Mouse (Mus musculus): ENCODE results near the gene Hoxd4.

Hoxd4 gene

DNA sequence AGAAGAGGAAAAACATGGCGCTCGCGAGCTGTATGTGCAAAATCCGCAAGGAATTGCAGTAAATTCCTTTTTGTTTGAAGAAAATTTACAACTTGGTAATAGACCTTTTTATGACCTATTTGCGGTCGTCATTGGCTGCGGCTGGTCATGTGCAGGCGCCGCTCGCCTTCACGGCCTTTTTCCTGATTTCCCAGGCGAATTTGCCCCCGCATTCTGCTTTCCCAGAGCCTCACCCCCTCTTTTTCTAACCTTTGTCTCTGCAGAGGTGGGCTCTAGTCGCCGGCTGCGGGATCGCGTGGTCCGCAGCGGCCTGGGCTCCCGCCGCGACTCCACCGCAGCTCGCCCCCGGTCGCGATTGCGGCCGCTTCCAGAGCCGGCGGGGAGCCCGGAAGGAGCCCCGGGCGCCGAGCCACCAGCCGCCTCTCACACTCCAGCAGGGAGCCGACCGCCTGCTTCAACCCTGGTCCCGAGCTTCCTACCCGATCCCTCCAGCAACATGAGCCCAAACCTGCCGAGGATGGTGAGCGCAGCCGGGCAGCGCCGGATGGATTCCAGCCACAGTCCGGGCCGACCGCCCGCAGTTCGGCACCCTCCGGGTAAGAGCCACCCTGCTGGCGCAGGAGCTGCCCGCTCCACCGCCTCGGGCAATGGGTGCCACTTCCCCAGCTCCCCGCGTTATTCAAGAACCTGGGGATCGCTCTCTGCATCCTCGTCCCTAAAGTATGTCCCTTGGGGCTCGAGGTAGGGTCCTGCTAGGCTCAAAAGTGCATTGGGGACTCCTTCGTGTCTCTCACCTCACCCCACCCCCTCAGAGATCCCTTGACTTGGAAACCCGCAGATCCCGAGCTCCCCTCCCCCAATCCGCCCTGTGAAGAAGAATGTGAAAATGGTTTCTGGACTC is at the start of gene Hoxd4, which contains the start of gene Hoxd3:
TSS of gene Hoxd4 (plus strand) at position 209 of the 901 bp plus-strand sequence.
TSS of gene Hoxd3 (plus strand) at position 207 of the 901 bp plus-strand sequence.
- no peak for DNase-seq (ENCODE audit: low spot score in 2 of 2)

DNA sequence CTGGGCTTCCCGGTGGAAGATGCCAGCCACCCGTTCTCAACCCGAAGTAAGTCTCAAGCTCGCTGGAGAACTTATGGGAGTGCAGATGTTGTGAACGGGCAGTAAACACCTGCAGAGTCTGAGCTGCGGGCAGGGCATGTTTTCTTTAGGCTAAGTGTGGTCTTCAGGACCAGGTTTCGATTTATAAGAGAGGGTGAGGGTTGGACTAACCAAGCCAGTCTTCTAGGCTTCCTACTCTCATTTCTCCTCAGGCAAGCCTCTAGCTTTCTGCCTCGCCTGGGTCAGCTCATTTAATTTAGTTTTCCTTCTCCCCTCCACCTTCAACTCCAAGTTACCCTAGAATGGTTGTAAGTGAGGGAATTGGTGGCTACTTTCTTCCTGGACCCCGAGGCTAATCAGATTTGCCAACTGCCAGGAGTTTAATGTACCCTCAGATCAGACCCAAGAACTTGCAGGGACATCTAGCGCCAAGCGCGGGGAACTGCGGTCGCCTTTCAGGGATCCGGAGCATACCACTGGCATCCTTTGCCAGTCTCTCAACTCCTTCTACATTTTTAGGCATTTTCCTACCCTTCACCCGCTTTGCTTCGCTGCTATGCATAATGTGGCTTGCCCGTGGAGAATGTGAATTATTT is 48.3 kb upstream of the Hoxd4 start:
- no peak for DNase-seq (ENCODE audit: low spot score in 2 of 2)

DNA sequence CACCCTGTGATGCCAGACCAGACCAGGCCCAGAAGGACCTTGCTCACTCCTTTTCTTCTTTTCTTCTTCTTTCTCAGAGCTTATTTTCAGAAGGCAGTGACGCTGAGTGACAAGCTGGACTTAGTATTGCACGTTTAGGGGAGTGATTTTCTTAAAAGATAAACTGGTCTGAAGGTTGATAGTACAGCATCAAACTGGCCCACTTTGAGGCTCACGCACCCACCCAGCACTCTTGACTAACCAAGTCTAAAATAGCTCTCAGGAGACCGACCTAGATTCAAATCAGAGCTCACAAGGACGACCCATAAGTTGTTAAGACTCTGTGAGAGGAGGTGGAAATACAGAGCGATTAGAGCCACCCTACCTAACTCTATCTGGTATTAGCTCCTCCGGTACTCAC is 45.3 kb upstream of the Hoxd4 start:
- DNase-seq (ENCODE audit: low spot score in 2 of 2): no peak

DNA sequence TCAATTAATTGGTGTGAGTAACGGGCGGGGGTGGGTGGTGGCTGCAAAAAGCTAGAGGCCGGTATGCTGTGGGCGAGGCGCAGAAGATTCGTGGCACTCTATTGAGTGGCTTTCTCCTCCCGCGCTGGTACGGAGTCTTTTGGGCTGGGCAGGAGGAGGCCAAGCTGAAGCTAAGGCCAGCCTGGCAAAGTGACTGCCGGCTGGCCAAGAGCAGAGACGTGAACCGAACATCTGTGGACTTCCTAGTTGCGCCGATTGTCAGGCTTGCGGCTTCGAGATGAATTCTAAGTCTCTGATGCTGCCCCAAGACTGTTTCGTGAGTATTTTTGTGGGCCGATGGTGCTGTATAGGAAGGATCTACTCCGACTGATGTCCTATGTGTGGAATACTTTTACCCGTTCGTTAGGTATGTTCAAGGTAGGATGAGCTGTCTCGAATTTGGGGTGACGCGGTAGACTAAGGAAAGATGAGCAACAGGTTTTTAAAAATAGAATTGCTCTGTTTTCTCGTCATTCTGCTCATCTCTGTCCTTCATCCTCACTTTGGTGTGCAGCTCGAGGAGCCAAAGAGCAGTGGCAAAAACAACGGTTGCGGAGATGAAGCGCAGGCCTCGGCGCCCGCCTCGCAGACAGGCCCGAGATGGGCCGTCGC is 44.4 kb upstream of the Hoxd4 start:
- no peak for DNase-seq (ENCODE audit: low spot score in 2 of 2)

DNA sequence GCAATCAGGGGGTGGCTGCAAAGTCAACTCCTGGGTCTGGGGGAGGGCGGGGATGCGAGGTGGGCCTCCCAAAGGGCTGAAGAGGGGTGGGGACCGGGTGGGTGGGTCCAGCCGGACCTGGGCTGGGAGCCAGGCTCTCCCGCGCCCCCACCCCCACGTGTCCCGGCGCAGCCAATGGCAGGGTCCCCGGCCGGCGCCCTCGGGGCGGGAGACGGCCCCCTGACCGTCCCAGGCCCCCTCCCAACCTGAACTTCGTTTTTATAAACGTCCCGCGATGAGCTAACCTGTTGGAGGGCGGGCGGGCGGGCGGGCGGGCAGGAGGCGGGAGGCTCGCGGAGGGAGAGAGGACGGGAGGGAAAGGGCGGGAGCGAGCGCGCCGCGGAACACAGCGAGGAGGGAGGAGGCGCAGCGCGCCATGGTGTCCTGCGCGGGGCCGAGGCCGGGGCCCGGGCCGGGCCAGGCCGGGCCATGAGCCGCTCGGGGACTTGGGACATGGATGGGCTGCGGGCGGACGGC is 43.8 kb upstream of the Hoxd4 start, which contains the start of gene Hoxd13:
TSS of gene Hoxd13 (plus strand) at position 469 of the 516 bp plus-strand sequence.
- DNase-seq (ENCODE audit: low spot score in 2 of 2): no peak

DNA sequence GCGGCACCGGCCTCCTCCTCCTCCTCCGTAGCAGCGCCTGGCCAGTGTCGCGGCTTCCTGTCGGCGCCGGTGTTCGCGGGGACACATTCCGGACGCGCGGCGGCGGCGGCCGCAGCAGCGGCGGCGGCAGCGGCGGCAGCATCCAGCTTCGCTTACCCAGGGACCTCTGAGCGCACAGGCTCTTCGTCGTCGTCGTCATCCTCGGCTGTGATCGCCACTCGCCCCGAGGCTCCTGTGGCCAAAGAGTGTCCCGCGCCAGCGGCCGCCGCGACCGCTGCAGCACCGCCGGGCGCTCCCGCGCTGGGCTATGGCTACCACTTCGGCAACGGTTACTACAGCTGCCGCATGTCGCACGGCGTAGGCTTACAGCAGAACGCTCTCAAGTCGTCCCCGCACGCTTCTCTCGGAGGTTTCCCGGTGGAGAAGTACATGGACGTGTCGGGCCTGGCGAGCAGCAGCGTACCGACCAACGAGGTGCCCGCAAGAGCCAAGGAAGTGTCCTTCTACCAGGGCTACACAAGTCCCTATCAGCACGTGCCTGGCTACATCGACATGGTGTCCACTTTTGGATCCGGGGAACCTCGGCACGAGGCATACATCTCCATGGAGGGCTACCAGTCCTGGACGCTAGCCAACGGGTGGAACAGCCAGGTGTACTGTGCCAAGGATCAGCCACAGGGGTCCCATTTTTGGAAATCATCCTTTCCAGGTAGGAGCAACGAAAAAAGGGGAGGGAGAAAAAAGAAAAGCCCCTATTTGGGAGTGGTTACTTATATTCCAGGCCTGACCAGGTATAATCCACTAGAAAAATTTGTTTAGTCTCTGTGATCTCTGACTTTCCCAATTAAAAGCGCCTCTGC is 43.1 kb upstream of the Hoxd4 start:
- DNase-seq (ENCODE audit: low spot score in 2 of 2): no peak

DNA sequence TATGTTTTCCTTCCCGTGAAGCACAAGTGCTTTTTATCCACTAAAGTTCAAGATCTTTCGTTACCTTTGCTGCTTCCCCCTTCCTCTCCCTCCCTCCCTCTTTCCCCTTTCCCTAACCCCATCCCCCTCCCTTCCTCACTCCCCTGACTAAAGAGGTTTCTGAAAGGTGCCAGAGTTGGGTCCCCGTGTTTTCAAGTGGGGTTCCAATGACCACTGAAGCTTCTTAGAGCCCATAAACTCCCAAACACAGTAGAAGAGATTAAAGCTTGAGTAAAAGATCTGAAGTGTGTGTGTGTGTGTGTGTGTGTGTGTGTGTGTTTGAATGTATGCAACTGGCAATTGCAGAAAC is 42.5 kb upstream of the Hoxd4 start:
- no peak for DNase-seq (ENCODE audit: low spot score in 2 of 2)

DNA sequence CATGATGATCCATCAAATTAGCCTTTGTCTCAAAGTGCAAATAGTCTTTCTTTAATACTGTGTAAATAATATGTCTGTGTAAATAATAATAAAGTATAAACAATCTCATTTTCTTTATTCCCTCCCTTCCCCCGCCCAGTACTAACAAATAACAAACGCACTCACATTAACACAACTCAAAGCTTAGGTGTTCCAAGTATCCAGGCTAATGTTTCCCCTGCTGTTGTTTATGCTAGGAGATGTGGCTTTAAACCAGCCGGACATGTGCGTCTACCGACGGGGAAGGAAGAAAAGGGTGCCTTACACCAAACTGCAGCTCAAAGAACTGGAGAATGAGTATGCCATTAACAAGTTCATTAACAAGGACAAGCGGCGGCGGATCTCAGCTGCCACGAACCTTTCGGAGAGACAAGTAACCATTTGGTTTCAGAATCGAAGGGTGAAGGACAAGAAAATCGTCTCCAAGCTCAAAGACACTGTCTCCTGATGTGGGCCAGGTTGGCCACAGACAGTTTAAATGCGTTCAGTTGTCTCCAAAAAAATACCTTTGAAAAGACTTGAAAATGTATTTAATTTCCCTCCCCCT is 42.0 kb upstream of the Hoxd4 start:
- no peak for DNase-seq (ENCODE audit: low spot score in 2 of 2)

DNA sequence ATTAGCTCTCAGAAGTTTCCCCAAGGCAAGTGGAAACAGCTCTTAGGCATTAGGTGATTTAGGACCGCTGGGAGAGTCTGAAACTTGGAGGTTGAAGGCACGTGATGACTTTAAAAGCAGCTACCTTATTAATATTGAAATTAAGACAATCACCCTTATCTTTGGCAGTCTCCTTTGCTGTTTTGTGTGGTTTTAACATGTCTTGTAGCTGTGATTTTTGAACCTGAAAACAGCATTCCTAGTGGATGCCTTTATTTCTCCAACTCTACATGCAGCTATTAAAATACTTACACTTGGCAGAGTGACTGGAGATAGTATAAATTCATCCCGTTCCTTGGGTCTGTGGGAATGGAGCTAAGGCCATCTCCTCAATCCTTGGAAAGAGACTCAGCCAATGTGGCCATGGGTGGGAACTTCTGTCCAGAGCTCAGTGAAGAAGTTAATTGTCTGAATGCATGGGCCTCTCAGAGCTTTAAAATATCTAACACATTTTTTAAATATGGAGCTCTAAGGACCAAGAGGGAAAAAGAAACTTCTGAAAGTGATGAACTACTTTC is 41.0 kb upstream of the Hoxd4 start:
- DNase-seq (ENCODE audit: low spot score in 2 of 2): no peak

DNA sequence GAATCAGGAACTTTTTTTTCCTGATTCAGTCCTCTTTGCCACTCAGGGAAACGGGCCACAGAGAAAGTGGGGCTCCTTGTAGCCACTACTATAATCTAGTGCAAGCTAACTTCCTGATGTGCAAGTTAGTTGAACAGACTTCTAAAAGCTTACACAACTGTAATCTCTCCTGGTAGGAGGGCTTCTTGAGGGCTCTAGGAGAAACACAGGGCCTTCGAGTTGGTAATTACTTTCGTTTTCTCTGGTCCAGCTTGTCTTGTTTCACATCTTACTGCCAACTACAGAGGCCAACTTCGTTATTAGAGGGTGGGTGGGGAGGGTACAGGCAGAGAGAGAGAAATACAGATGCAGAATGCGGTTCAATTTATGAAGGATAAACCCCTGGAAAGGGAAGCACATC is 39.9 kb upstream of the Hoxd4 start:
- no peak for DNase-seq (ENCODE audit: low spot score in 2 of 2)

DNA sequence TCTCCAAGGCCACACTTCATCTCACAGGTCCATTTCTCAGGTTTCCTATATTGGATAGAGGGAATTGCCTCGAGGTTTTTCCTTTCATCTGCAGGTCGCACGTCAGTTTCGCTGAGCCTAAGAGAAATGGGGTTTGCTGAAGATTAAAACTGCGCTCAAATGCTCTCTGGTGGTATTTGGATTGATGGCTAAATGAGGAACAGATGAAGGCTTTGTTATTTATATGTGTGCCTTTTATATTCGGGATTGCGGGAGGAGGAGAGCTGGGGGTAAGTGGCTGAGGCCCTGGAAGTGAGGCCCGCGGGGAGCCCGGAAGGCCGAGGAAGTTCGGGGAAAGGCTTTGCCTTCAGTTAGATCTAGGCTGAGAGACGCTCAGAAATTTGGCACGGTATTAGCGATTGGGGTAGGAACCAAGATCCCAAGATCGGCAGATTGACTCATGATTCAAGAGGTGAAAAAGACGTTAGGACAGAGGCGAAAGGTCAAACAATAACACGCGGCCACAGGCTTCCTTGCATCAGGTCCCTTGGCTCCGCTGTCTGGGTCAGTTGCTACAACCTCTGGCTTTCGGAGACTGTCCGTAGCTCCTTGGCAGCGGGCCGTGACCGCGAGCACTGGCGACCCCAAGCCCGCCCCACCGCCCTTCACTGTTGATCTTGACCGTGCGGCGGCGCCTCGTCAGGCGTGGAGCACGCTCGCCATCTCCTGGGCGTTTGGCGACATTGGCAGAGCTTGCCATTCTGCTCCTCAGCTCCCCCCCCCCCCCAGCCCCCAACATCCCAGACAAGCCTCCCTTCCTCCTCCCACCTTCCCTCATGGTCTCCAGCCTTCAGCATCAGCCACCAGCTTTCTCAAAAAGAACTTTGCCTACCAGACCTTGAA is 39.0 kb upstream of the Hoxd4 start:
- no peak for DNase-seq (ENCODE audit: low spot score in 2 of 2)

DNA sequence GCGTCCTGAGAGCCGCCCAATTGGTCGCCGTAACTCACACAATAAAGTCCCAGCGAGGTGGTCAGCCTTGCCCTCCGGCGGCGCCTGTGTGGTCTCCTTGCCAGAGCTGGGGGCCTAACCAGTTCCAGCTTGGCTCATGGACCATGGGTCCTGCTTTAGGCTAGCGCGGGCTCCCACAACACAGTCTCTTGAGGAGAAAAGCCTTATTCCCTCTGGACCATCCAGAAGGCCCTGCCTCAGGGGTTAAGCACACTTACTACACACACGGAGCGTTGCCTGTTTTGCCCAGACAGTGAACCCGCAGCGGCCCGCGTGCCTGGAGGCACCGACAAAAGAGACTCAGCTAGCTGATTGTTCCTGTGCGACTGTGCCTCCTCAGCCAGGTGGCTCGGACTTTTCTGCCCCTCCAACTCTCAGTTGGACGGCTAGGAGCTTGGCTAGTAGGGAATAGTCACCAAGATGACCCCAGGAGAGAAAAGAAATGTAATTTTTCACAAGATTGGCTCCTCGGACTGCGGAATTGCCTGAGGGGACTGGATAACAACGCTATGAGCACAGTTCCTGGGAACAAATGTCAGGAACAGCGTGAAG is 37.8 kb upstream of the Hoxd4 start:
- no peak for DNase-seq (ENCODE audit: low spot score in 2 of 2)

DNA sequence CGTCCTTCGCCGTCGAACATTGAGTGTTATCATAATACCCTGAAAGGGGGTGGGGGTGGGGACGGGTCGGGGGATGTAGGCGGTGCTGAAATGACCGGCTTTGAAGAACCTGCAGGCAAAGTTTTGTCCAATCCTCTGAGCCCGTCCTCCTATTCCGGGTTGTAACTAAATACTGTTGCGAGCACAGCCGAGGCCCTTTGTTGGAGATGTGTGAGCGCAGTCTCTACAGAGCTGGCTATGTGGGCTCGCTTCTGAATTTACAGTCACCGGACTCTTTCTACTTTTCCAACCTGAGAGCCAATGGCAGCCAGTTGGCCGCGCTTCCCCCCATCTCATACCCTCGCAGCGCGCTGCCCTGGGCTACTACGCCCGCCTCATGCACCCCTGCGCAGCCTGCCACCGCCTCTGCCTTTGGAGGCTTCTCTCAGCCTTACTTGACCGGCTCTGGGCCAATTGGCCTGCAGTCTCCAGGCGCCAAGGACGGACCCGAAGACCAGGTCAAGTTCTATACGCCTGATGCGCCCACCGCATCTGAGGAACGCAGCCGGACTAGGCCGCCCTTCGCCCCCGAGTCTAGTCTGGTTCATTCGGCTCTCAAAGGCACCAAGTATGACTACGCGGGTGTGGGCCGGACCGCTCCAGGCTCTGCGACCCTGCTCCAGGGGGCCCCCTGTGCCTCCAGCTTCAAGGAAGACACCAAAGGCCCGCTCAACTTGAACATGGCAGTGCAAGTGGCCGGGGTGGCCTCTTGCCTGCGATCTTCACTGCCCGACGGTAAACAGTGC is 36.7 kb upstream of the Hoxd4 start, which contains the start of gene Hoxd12:
TSS of gene Hoxd12 (plus strand) at position 133 of the 785 bp plus-strand sequence.
- no peak for DNase-seq (ENCODE audit: low spot score in 2 of 2)

DNA sequence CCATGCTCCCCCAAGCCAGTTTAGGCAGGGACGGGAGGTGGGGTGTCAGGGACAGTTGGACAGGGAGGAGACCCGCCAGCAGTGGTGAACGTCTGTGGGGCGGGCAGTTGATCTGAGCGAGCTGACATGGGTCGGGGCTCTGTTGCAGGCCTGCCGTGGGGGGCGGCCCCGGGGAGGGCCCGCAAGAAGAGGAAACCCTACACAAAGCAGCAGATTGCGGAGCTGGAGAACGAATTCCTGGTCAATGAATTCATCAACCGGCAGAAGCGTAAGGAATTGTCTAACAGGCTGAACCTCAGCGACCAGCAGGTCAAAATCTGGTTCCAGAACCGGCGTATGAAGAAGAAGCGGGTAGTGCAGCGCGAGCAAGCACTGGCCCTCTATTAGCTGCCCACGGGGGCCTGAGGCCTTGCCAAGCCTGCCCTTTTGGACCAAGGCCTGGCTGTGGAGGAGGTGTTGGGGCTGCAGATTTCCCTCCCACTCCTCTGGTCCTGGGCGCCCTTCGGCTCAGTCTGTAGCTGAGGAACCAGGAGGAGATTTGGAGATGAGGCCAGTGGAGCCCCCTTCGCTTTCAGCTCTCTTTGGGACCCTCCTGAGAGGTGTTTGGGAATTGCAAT is 36.0 kb upstream of the Hoxd4 start:
- DNase-seq (ENCODE audit: low spot score in 2 of 2): no peak

DNA sequence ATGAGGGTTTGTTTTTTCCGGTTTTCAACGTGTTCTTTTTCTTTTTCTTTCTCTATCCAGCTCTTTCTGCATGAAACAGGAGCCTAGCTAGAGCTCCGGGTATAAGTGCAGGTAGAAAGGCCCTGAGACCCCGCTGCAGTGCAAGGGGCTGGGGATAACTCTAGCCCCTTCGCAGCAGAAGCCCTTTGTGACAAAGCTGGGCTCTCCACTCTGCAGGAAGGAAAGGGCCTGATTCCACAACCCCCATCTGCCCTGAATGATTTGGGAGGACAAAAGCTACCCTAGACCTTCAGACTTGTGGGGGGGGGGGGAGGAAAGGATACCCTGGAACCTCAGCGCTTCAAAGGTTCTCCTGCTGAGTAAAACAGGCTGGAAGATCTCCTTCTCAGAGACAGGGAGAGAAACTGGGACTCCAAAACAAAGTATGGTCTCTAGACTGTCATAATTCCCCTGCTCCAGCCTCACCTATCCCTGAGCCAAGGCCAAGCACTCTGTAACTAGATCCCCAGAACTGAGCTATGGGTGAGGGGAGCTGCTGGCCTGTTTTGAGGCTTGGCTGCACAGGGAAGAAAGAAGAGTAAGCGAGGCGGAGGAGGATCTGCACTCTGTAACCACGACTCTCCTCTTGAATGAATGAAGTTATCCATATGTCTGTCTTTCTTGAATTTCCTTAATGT is 35.2 kb upstream of the Hoxd4 start:
- no peak for DNase-seq (ENCODE audit: low spot score in 2 of 2)

DNA sequence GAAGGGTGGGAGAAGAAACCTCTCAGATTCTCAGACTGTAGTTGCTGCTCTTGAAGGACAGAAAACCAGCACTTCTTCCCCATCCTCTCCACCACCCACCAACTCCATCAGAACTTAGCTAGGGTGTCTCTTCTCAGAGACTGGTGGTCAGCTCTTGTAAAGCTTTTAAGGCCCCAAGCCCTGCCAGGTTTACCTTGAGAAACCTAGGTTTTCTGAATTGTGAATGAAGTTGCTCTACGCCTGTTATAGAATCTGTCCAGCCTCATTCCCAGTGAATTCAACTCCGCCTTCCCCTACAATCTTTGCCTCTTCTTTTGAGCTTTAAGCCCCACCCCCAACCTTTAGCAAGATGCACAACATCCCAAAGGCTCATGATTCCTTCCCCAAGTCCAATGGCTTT is 34.6 kb upstream of the Hoxd4 start:
- DNase-seq (ENCODE audit: low spot score in 2 of 2): no peak

DNA sequence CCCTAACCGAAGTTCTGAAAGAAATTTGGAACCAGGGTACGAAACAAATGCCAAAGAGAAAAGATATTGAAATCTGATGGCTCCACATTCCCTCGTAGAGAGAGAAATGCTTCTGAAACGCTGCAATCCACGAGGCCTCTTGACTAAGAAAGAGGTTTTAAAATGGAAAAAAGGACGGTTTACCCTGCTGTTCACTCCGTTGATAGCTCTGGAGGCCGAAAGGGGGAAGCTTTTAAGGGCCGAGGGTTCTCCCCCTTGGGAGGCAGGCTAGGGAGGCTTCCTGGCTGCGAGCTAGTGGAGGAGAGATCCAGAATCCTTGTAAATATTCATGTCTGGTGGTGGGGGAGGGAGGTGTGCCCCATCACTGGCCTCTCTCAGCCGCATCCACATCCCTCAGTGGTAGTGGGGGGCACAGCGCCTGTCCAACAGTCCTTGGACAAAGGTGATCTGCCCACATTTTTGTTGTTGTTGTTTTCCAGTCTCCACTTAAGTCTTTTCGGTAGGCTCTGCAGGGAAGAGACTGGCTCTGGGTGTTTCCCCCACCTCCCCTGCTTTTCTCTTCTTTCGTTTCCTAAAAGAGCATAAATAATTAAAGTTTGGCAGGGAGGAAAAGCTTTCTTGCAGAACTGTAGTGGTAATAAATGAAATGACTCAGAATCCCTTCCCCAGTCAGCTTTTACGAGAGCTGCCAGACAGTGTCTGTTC is 32.7 kb upstream of the Hoxd4 start, which contains the start of gene Hoxd11:
TSS of gene Hoxd11 (plus strand) at position 667 of the 705 bp plus-strand sequence.
- no peak for DNase-seq (ENCODE audit: low spot score in 2 of 2)

Data from heart, adult 9 months (tissue).